Mouse (Mus musculus) intestine, embryonic 14.5 days (tissue): ENCODE results near the gene Slc43a2. TPM values are rescaled to one million over a fixed set of nuclear protein-coding genes. Genes with fewer than 3 reads are reported as not detected.
"Not testable (repeated sequence)": the region's sequence is repeated elsewhere in the genome, so short reads cannot be mapped to it uniquely, and the experiment has no call there.

ENCODE experiments used
- ATAC-seq: fragments of 200-750 bp; cut with Nextera tagmentation; replicated peaks from 2 replicates; pipeline ENCODE4 v1.8.0; 2017; ENCODE audit warnings: low read depth, moderate number of reproducible peaks, moderate TSS enrichment, moderate library complexity; ENCODE audit not compliant: low FRiP score, low TSS enrichment
- DNase-seq: peaks from one replicate; pipeline ENCODE4 v3.0.0-alpha.2; 2018; ENCODE audit warnings: low spot score
- H3K27ac ChIP-seq: fragments of 300-500 bp; sonication (generic); 2 replicates; pipeline ENCODE4 v1.5.1; 2014; ENCODE audit warnings: low read depth, mild to moderate bottlenecking, control low read depth
- H3K27me3 ChIP-seq: fragments of 300-500 bp; sonication (generic); replicated peaks from 2 replicates; pipeline ENCODE4 v1.6.1; 2014; ENCODE audit warnings: low read length, control low read depth; ENCODE audit not compliant: control insufficient read depth, insufficient read depth
- H3K36me3 ChIP-seq: fragments of 300-500 bp; sonication (generic); 2 replicates; pipeline ENCODE4 v1.6.1; 2014; ENCODE audit warnings: low read length, control low read depth; ENCODE audit not compliant: control insufficient read depth, insufficient read depth
- H3K4me1 ChIP-seq: fragments of 300-500 bp; sonication (generic); replicated peaks from 2 replicates; pipeline ENCODE4 v1.6.1; 2014; ENCODE audit warnings: low read length, control low read depth, mixed read lengths; ENCODE audit not compliant: control insufficient read depth, insufficient read depth
- H3K4me2 ChIP-seq: fragments of 300-500 bp; sonication (generic); 2 replicates; pipeline ENCODE4 v1.6.1; 2014; ENCODE audit warnings: low read length
- H3K4me3 ChIP-seq: fragments of 300-500 bp; sonication (generic); 2 replicates; pipeline ENCODE4 v1.5.1; 2014; ENCODE audit warnings: low read depth, low read length, control low read depth, mixed read lengths
- H3K9ac ChIP-seq: fragments of 300-500 bp; sonication (generic); 2 replicates; pipeline ENCODE4 v1.6.1; 2014; ENCODE audit warnings: mild to moderate bottlenecking, low read length
- H3K9me3 ChIP-seq: fragments of 300-500 bp; sonication (generic); 2 replicates; pipeline ENCODE4 v1.6.1; 2016; ENCODE audit warnings: low read length, control low read depth; ENCODE audit not compliant: control insufficient read depth
- WGBS: fragments of 180-500 bp; shearing (Covaris S2); extraction: QIAGEN DNeasy Blood & Tissue Kit; methylation state at CpG from one replicate; pipeline ENCODE4 v1.1.7; 2014; 5-methylcytosine and 5-hydroxymethylcytosine counted together
- polyA plus RNA-seq: library from polyadenylated mRNA; unstranded; fragments of >200 nt; fragmentation: Nextera tagmentation; extraction: Ambion mirVana; gene quantifications from 2 replicates; pipeline ENCODE4 v1.2.1, GENCODE M21; 2014

The Slc43a2 gene
- polyA plus RNA-seq, 1 experiment from 2014 or later: 4.8 TPM

- Histone ChIP-seq H3K27me3 (no peaks in the 10 kb centered on the region), H3K27ac (no peak overlapping the region), H3K9me3 (no peaks in the 10 kb centered on the region), H3K36me3 (peaks cover 65% of the 10 kb centered on the region), H3K4me1 (no peaks in the 10 kb centered on the region), H3K4me3 (no peak overlapping the region), H3K4me2 (no peak overlapping the region), H3K9ac (no peak overlapping the region)
- ATAC-seq (no peak), DNase-seq (no peak)
- 88% methylated on average over 2 of the region's 2 CpGs for WGBS
Observed at GRCm38 (mm10) chr11:75595404-75595803, 63.9 kb downstream of the Slc43a2 start.

GRCm38 (mm10) chr11:75595816-75596215 lies 64.3 kb downstream of the Slc43a2 start:
- DNase-seq (no peak), ATAC-seq (no peak)
- Histone ChIP-seq H3K27ac (no peak overlapping the region), H3K4me3 (no peak overlapping the region), H3K4me2 (no peak overlapping the region), H3K4me1 (no peaks in the 10 kb centered on the region), H3K9me3 (no peaks in the 10 kb centered on the region), H3K9ac (no peak overlapping the region), H3K27me3 (no peaks in the 10 kb centered on the region), H3K36me3 (peaks cover 69% of the 10 kb centered on the region)
- WGBS: 86% methylated on average over 7 of the region's 7 CpGs

- Histone ChIP-seq H3K4me2 (no peak overlapping the region), H3K4me3 (no peak overlapping the region), H3K4me1 (no peaks in the 10 kb centered on the region), H3K9me3 (no peaks in the 10 kb centered on the region), H3K36me3 (peaks cover 79% of the 10 kb centered on the region), H3K9ac (no peak overlapping the region), H3K27me3 (no peaks in the 10 kb centered on the region), H3K27ac (no peak overlapping the region)
- ATAC-seq (no peak), DNase-seq (no peak)
- WGBS: 79% methylated on average over 3 of the region's 3 CpGs
Observed at GRCm38 (mm10) chr11:75596726-75597255, 65.3 kb downstream of the Slc43a2 start.

- H3K36me3 ChIP-seq: peaks cover 83% of the 10 kb centered on the region
- DNase-seq: no peak
- no peaks in the 10 kb centered on the region for H3K4me1 ChIP-seq
- H3K9ac ChIP-seq: no peak overlapping the region
- no peak overlapping the region for H3K27ac ChIP-seq
- no peaks in the 10 kb centered on the region for H3K27me3 ChIP-seq
- no peaks in the 10 kb centered on the region for H3K9me3 ChIP-seq
- H3K4me3 ChIP-seq: no peak overlapping the region
- 92% methylated on average over 6 of the region's 6 CpGs for WGBS
- no peak for ATAC-seq
- H3K4me2 ChIP-seq: no peak overlapping the region
Observed at GRCm38 (mm10) chr11:75598004-75598403, 66.5 kb downstream of the Slc43a2 start.

- H3K36me3 ChIP-seq: peaks cover 82% of the 10 kb centered on the region
- H3K4me1 ChIP-seq, H3K4me3 ChIP-seq, H3K27ac ChIP-seq, H3K9me3 ChIP-seq, H3K4me2 ChIP-seq, DNase-seq, H3K27me3 ChIP-seq, H3K9ac ChIP-seq, ATAC-seq: not testable (repeated sequence)
- 92% methylated on average over 16 of the region's 17 CpGs for WGBS
Observed at GRCm38 (mm10) chr11:75599802-75600201, 68.3 kb downstream of the Slc43a2 start.

GRCm38 (mm10) chr11:75604826-75605225 lies 73.3 kb downstream of the Slc43a2 start:
- Histone ChIP-seq H3K27ac (no peak overlapping the region), H3K9me3 (no peaks in the 10 kb centered on the region), H3K27me3 (no peaks in the 10 kb centered on the region), H3K36me3 (peaks cover 78% of the 10 kb centered on the region), H3K4me1 (no peaks in the 10 kb centered on the region), H3K4me2 (no peak overlapping the region), H3K9ac (no peak overlapping the region), H3K4me3 (no peak overlapping the region)
- 84% methylated on average over 5 of the region's 5 CpGs for WGBS
- ATAC-seq: no peak
- DNase-seq: no peak

GRCm38 (mm10) chr11:75605318-75605717 lies 73.8 kb downstream of the Slc43a2 start:
- Histone ChIP-seq H3K4me1 (no peaks in the 10 kb centered on the region), H3K4me3 (no peak overlapping the region), H3K4me2 (no peak overlapping the region), H3K9ac (no peak overlapping the region), H3K9me3 (no peaks in the 10 kb centered on the region), H3K27ac (no peak overlapping the region), H3K36me3 (peaks cover 78% of the 10 kb centered on the region), H3K27me3 (no peaks in the 10 kb centered on the region)
- WGBS: 33% methylated on average over 1 of the region's 1 CpGs
- DNase-seq (no peak), ATAC-seq (peak; percentile 57; the same call in 1 of the 2 replicates)

- peaks cover 78% of the 10 kb centered on the region for H3K36me3 ChIP-seq
- H3K27me3 ChIP-seq: no peaks in the 10 kb centered on the region
- WGBS: 90% methylated on average over 5 of the region's 5 CpGs
- no peak overlapping the region for H3K4me2 ChIP-seq
- no peak overlapping the region for H3K4me3 ChIP-seq
- H3K9me3 ChIP-seq: no peaks in the 10 kb centered on the region
- H3K9ac ChIP-seq: no peak overlapping the region
- H3K4me1 ChIP-seq: no peaks in the 10 kb centered on the region
- ATAC-seq (no peak), DNase-seq (no peak)
- no peak overlapping the region for H3K27ac ChIP-seq
Observed at GRCm38 (mm10) chr11:75608776-75609175, 77.3 kb downstream of the Slc43a2 start.

GRCm38 (mm10) chr11:75610021-75610420 lies 78.5 kb downstream of the Slc43a2 start:
- Histone ChIP-seq H3K9ac (no peak overlapping the region), H3K4me2 (no peak overlapping the region), H3K27me3 (no peaks in the 10 kb centered on the region), H3K4me1 (no peaks in the 10 kb centered on the region), H3K9me3 (no peaks in the 10 kb centered on the region), H3K4me3 (no peak overlapping the region), H3K36me3 (peaks cover 75% of the 10 kb centered on the region), H3K27ac (no peak overlapping the region)
- no peak for ATAC-seq
- DNase-seq: no peak
- WGBS: 93% methylated on average over 2 of the region's 2 CpGs
